Mouse (Mus musculus) CD4-positive naive resting alpha-beta T cell, adult 76 days (primary cell): ENCODE data around the gene Amph. TPM values are rescaled to one million over a fixed set of nuclear protein-coding genes. Genes with fewer than 3 reads are reported as not detected.

Source experiments
- total RNA-seq: library from RNA; stranded (reverse); gene quantifications from one replicate; pipeline ENCODE4 v1.2.4, GENCODE M21; 2023

The Amph gene
- not detected for total RNA-seq

GRCm38 (mm10) chr13:18948171-18949028 lies at the start of gene Amph:
Gene Amph, plus strand, starts transcription at chr13:18948205.

Other genes starting within 250 kb of the Amph start
- gene Vps41, start 230.9 kb upstream of the Amph start, total RNA-seq = 54.4 TPM